Mouse (Mus musculus): ENCODE results near the gene Jmjd4. TPM values are rescaled to one million over a fixed set of nuclear protein-coding genes. Genes with fewer than 3 reads are reported as not detected.

Gene Jmjd4
- polyA plus RNA-seq, 1 experiment: 3.2 TPM

- no peak for TF ChIP-seq POLR2A (IDR thresholded peaks at IDR 0.05; ENCODE audit: borderline replicate concordance, low read depth, low read length)
- TF ChIP-seq CTCF (IDR thresholded peaks at IDR 0.05; ENCODE audit: low read depth, low read length): no peak
- Histone ChIP-seq H3K4me1 (ENCODE audit: control insufficient read depth, insufficient read depth, low read length) (peaks cover 25% of the 10 kb centered on the region), H3K4me3 (ENCODE audit: insufficient read depth, low read length) (no peak overlapping the region), H3K27ac (ENCODE audit: insufficient read depth, low read depth, low read length) (no peak overlapping the region)
These were observed 9.1 kb downstream of the Jmjd4 start for GRCm38 (mm10) chr11:59458973-59459372.

- no peak overlapping the region for H3K27ac ChIP-seq (ENCODE audit: insufficient read depth, low read depth, low read length)
- TF ChIP-seq POLR2A (IDR thresholded peaks at IDR 0.05; ENCODE audit: borderline replicate concordance, low read depth, low read length) (no peak), CTCF (IDR thresholded peaks at IDR 0.05; ENCODE audit: low read depth, low read length) (no peak)
- peaks cover 24% of the 10 kb centered on the region for H3K4me1 ChIP-seq (ENCODE audit: control insufficient read depth, insufficient read depth, low read length)
- no peak overlapping the region for H3K4me3 ChIP-seq (ENCODE audit: insufficient read depth, low read length)
These were observed 10.6 kb downstream of the Jmjd4 start for GRCm38 (mm10) chr11:59460459-59460858.

GRCm38 (mm10) chr11:59471413-59472325, 21.8 kb downstream of the Jmjd4 start:
- Histone ChIP-seq H3K27ac (ENCODE audit: insufficient read depth, low read depth, low read length) (0 out of 2 replicates have a peak overlapping the region, but pooled peaks have one; percentile 1), H3K4me1 (ENCODE audit: control insufficient read depth, insufficient read depth, low read length) (peaks cover 6% of the 10 kb centered on the region), H3K4me3 (ENCODE audit: insufficient read depth, low read length) (peak overlapping the region; percentile 74)
- TF ChIP-seq CTCF (IDR thresholded peaks at IDR 0.05; ENCODE audit: low read depth, low read length): no peak
- TF ChIP-seq POLR2A (IDR thresholded peaks at IDR 0.05; ENCODE audit: borderline replicate concordance, low read depth, low read length): no peak

GRCm38 (mm10) chr11:59472326-59472677, 22.5 kb downstream of the Jmjd4 start, which contains the start of gene Zfp867:
Gene Zfp867, minus strand, starts transcription at chr11:59472474.
- no peak for TF ChIP-seq POLR2A (IDR thresholded peaks at IDR 0.05; ENCODE audit: borderline replicate concordance, low read depth, low read length)
- no peak for TF ChIP-seq CTCF (IDR thresholded peaks at IDR 0.05; ENCODE audit: low read depth, low read length)

GRCm38 (mm10) chr11:59477240-59477639, 27.4 kb downstream of the Jmjd4 start:
- H3K27ac ChIP-seq (ENCODE audit: insufficient read depth, low read depth, low read length): no peak overlapping the region
- no peak for TF ChIP-seq CTCF (IDR thresholded peaks at IDR 0.05; ENCODE audit: low read depth, low read length)
- H3K4me1 ChIP-seq (ENCODE audit: control insufficient read depth, insufficient read depth, low read length): peaks cover 4% of the 10 kb centered on the region
- H3K4me3 ChIP-seq (ENCODE audit: insufficient read depth, low read length): no peak overlapping the region

More at GRCm38 (mm10) chr11:59472326-59472677, 22.5 kb downstream of the Jmjd4 start, which contains the start of gene Zfp867:
- Histone ChIP-seq H3K4me3 (ENCODE audit: insufficient read depth, low read length) (peak within 1 kb of the TSS; percentile 74), H3K4me1 (ENCODE audit: control insufficient read depth, insufficient read depth, low read length) (peaks cover 7% of the 10 kb centered on the region), H3K27ac (ENCODE audit: insufficient read depth, low read depth, low read length) (0 out of 2 replicates have a peak within 1 kb of the TSS, but pooled peaks have one; percentile 1)

- TF ChIP-seq POLR2A (IDR thresholded peaks at IDR 0.05; ENCODE audit: borderline replicate concordance, low read depth, low read length): no peak
- no peak for TF ChIP-seq CTCF (IDR thresholded peaks at IDR 0.05; ENCODE audit: low read depth, low read length)
These were observed 33.4 kb downstream of the Jmjd4 start for GRCm38 (mm10) chr11:59483212-59483611.

GRCm38 (mm10) chr11:59485641-59486040, 35.8 kb downstream of the Jmjd4 start:
- Histone ChIP-seq H3K4me1 (ENCODE audit: control insufficient read depth, insufficient read depth, low read length) (no peaks in the 10 kb centered on the region), H3K27ac (ENCODE audit: insufficient read depth, low read depth, low read length) (no peak overlapping the region), H3K4me3 (ENCODE audit: insufficient read depth, low read length) (no peak overlapping the region)
- TF ChIP-seq POLR2A (IDR thresholded peaks at IDR 0.05; ENCODE audit: borderline replicate concordance, low read depth, low read length): no peak
- no peak for TF ChIP-seq CTCF (IDR thresholded peaks at IDR 0.05; ENCODE audit: low read depth, low read length)

More at GRCm38 (mm10) chr11:59483212-59483611, 33.4 kb downstream of the Jmjd4 start:
- no peak overlapping the region for H3K4me3 ChIP-seq (ENCODE audit: insufficient read depth, low read length)
- no peaks in the 10 kb centered on the region for H3K4me1 ChIP-seq (ENCODE audit: control insufficient read depth, insufficient read depth, low read length)
- no peak overlapping the region for H3K27ac ChIP-seq (ENCODE audit: insufficient read depth, low read depth, low read length)

- H3K27ac ChIP-seq (ENCODE audit: insufficient read depth, low read depth, low read length): no peak overlapping the region
- no peak overlapping the region for H3K4me3 ChIP-seq (ENCODE audit: insufficient read depth, low read length)
- TF ChIP-seq POLR2A (IDR thresholded peaks at IDR 0.05; ENCODE audit: borderline replicate concordance, low read depth, low read length) (no peak), CTCF (IDR thresholded peaks at IDR 0.05; ENCODE audit: low read depth, low read length) (no peak)
- H3K4me1 ChIP-seq (ENCODE audit: control insufficient read depth, insufficient read depth, low read length): no peaks in the 10 kb centered on the region
These were observed 36.4 kb downstream of the Jmjd4 start for GRCm38 (mm10) chr11:59486222-59486621.

- Histone ChIP-seq H3K4me1 (ENCODE audit: control insufficient read depth, insufficient read depth, low read length) (peaks cover 33% of the 10 kb centered on the region), H3K4me3 (ENCODE audit: insufficient read depth, low read length) (no peak overlapping the region), H3K27ac (ENCODE audit: insufficient read depth, low read depth, low read length) (peak overlapping the region; percentile 90)
- no peak for TF ChIP-seq POLR2A (IDR thresholded peaks at IDR 0.05; ENCODE audit: borderline replicate concordance, low read depth, low read length)
- no peak for TF ChIP-seq CTCF (IDR thresholded peaks at IDR 0.05; ENCODE audit: low read depth, low read length)
These were observed 46.9 kb downstream of the Jmjd4 start for GRCm38 (mm10) chr11:59496672-59497310.

GRCm38 (mm10) chr11:59497747-59498146, 47.9 kb downstream of the Jmjd4 start:
- peak overlapping the region; percentile 90 for H3K27ac ChIP-seq (ENCODE audit: insufficient read depth, low read depth, low read length)
- H3K4me3 ChIP-seq (ENCODE audit: insufficient read depth, low read length): no peak overlapping the region
- H3K4me1 ChIP-seq (ENCODE audit: control insufficient read depth, insufficient read depth, low read length): peaks cover 33% of the 10 kb centered on the region
- no peak for TF ChIP-seq CTCF (IDR thresholded peaks at IDR 0.05; ENCODE audit: low read depth, low read length)
- no peak for TF ChIP-seq POLR2A (IDR thresholded peaks at IDR 0.05; ENCODE audit: borderline replicate concordance, low read depth, low read length)
